Mouse (Mus musculus) lung, postnatal 14 days (tissue): ENCODE data around the gene B3gnt2.
A peak's percentile ranks its signal among the peaks of the same experiment; 100 is the strongest.

Experiments
- DNase-seq: peaks from one replicate; pipeline ENCODE4 v3.0.0; 2021

The B3gnt2 gene

GRCm38 (mm10) chr11:22718036-22718435, 142.7 kb downstream of the B3gnt2 start:
- DNase-seq: no peak

GRCm38 (mm10) chr11:22711327-22711726, 149.4 kb downstream of the B3gnt2 start:
- no peak for DNase-seq

- DNase-seq: peak; percentile 26
Observed at GRCm38 (mm10) chr11:22710596-22710995, 150.2 kb downstream of the B3gnt2 start.
